Mouse (Mus musculus) G1E (cell line): ENCODE results near the gene Csnk1g1.

ENCODE experiments used
- CTCF ChIP-seq: IDR thresholded peaks from 2 replicates; pipeline ENCODE4 v1.5.1; 2012; ENCODE audit warnings: low read depth, low read length, inconsistent platforms, mixed read lengths
- GATA2 ChIP-seq: IDR thresholded peaks from 2 replicates; pipeline ENCODE4 v1.6.1; 2012; ENCODE audit warnings: low read depth, low read length, inconsistent platforms, borderline replicate concordance

DNA sequence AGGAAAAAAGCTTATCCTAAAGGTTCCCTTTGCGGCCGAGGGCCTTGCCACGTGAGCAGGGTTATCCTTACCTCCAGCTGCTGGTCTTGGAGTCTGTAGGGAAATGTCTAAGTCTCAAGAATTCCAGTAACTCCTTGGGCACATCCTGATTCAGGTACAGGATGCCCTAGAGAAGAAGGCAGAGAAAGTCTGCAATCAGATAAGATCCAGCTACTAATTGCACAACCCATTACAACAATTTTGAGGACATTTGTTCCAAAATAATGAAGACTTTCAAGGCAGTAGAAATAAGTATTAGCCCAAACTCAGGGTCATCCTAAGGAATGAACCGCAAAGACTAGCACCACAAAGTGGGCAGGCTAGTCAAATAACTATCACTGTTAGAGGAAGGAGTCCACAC lies 159.3 kb downstream of the Csnk1g1 start:
- no peak for TF ChIP-seq CTCF
- TF ChIP-seq GATA2: no peak
